In the genomic region with DNA sequence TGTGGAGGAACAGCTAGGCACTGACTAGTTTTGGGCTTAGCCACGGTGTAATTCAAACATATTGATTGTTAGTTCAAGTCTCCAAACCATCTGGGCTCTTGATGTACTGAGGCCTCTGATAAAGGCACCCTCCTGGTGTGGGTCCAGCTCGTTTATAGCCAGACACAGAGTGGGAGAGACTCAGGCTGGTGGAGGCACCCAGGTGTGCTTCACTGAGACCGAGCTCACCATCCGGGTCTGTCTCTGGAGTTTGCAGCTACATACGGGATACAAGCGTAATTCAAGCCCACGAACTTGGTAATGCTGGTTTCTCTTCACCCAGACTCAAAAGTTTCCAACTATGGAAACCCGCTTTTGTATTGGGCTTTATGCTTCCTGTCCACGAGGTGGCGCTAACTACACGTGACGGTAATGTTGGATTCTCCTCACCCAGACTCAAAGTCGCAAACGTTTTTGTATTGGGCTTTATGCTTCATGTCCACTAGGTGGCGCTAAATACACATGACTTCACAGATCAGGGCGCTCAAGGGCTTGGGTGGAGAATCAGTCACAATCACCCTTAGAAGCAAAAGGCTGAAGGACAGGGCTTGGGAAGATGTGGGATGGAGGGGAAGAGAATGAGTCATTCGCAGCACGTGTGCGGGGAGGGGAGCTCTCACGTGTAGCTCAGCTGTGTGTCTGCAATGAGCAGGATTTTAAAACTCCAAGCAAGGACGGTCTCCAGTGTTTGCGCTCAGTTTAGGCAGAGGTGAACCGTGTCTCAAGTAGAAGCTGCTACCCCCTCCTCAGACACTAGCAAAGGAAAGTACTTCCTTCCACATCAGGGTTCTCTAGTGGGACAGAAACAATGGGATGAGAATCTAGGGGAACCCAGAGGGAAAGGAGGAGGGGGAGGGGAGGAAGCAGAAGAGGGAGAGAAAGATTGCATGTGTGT, we compare ENCODE assay signal across 8 mouse cellular contexts. TPM values are rescaled to one million over a fixed set of nuclear protein-coding genes. Genes with fewer than 3 reads are reported as not detected.
DNase-seq lines count a peak whose midpoint lies in the region; ATAC-seq and TF ChIP-seq lines count a peak whose summit lies in the region.

No protein-coding gene starts in this region.

- no peaks in the 10 kb centered on the region for H3K36me3 ChIP-seq in hindbrain, embryonic 11.5 days (ENCODE audit: control insufficient read depth, insufficient read depth, low read length)
- no peaks in the 10 kb centered on the region for H3K36me3 ChIP-seq in lung, postnatal 0 days (ENCODE audit: insufficient read depth, low read length)

- TF ChIP-seq EP300 in lung, postnatal 0 days (IDR thresholded peaks at IDR 0.05), result no peak

- H3K9me3 ChIP-seq in hindbrain, embryonic 11.5 days (ENCODE audit: control insufficient read depth, low read length), result no peaks in the 10 kb centered on the region
- H3K9me3 ChIP-seq in lung, postnatal 0 days (ENCODE audit: low read length), result no peaks in the 10 kb centered on the region

- H3K4me1 ChIP-seq in hindbrain, embryonic 11.5 days (replicated peaks; ENCODE audit: control insufficient read depth, insufficient read depth, low read length), result no peaks in the 10 kb centered on the region
- no peaks in the 10 kb centered on the region for H3K4me1 ChIP-seq in lung, postnatal 0 days (ENCODE audit: insufficient read depth, low read depth, low read length)

- 24% methylated on average over 23 of the region's 23 CpGs for WGBS in hindbrain, embryonic 11.5 days
- 16% methylated on average over 23 of the region's 23 CpGs for WGBS in lung, postnatal 0 days

- no peak overlapping the region for H3K9ac ChIP-seq in hindbrain, embryonic 11.5 days (ENCODE audit: low read depth, low read length)
- H3K9ac ChIP-seq in lung, postnatal 0 days (replicated peaks; ENCODE audit: low read depth), result no peak overlapping the region

- no peak overlapping the region for H3K4me2 ChIP-seq in hindbrain, embryonic 11.5 days (replicated peaks; ENCODE audit: low read depth, low read length)
- H3K4me2 ChIP-seq in lung, postnatal 0 days (replicated peaks; ENCODE audit: low read depth, low read length), result no peak overlapping the region

- no peaks in the 10 kb centered on the region for H3K27me3 ChIP-seq in hindbrain, embryonic 11.5 days (ENCODE audit: control insufficient read depth, insufficient read depth, low read length)
- H3K27me3 ChIP-seq in lung, postnatal 0 days (replicated peaks; ENCODE audit: insufficient read depth, low read length), result no peaks in the 10 kb centered on the region

- H3K27ac ChIP-seq in hindbrain, embryonic 11.5 days (ENCODE audit: low read depth, low read length), result no peak overlapping the region
- H3K27ac ChIP-seq in lung, postnatal 0 days (ENCODE audit: low read length), result no peak overlapping the region

- peak; percentile 92 for DNase-seq in NIH3T3 (ENCODE audit: low read depth)
- peak; percentile 92 to 94 for DNase-seq in cerebellum, postnatal 10 days
- peak; percentile 82 for DNase-seq in frontal cortex, postnatal 10 days (ENCODE audit: low spot score in 2 of 2)
- DNase-seq in hindbrain, embryonic 11.5 days (ENCODE audit: low spot score), result peak; percentile 96
- peak; percentile 89 for DNase-seq in layer of hippocampus, adult 9-11 months
- DNase-seq in lung, postnatal 0 days (ENCODE audit: low spot score), result peak; percentile 98
- DNase-seq in retina, adult 2 months (ENCODE audit: low read depth, low spot score), result peak; percentile 85
- peak; percentile 57 to 60 for DNase-seq in thymus, postnatal 36 days

- TF ChIP-seq CTCF in lung, postnatal 0 days (IDR thresholded peaks at IDR 0.05), result peak; percentile 99

- peak; percentile 83 for ATAC-seq in hindbrain, embryonic 11.5 days (ENCODE audit: low FRiP score)
- ATAC-seq in lung, postnatal 0 days, result peak; percentile 88

- H3K4me3 ChIP-seq in hindbrain, embryonic 11.5 days (ENCODE audit: low read depth, low read length), result no peak overlapping the region
- H3K4me3 ChIP-seq in lung, postnatal 0 days (ENCODE audit: low read depth, low read length), result no peak overlapping the region

RNA-seq across cellular contexts. Expression of a gene that starts 40.0 kb away (rescaled TPM):
- polyA plus RNA-seq in hindbrain, embryonic 11.5 days (2014; fragmentation: Nextera tagmentation; extraction: Ambion mirVana), result 0.08 and 0.14 TPM in 2 replicates
- 0.74 and 0.76 TPM in 2 replicates for polyA plus RNA-seq in lung, postnatal 0 days (2015; fragmentation: Nextera tagmentation; extraction: Ambion mirVana)

RNA-seq across cellular contexts. Expression of a gene that starts 44.7 kb away (rescaled TPM):
- polyA plus RNA-seq in hindbrain, embryonic 11.5 days (2014; fragmentation: Nextera tagmentation; extraction: Ambion mirVana), result 9.6 and 10.4 TPM in 2 replicates
- polyA plus RNA-seq in lung, postnatal 0 days (2015; fragmentation: Nextera tagmentation; extraction: Ambion mirVana), result 34.0 and 63.6 TPM in 2 replicates

RNA-seq across cellular contexts. Expression of a gene that starts 52.2 kb away (rescaled TPM):
- 0.25 and 0.46 TPM in 2 replicates for polyA plus RNA-seq in hindbrain, embryonic 11.5 days (2014; fragmentation: Nextera tagmentation; extraction: Ambion mirVana)
- 0.18 and 0.31 TPM in 2 replicates for polyA plus RNA-seq in lung, postnatal 0 days (2015; fragmentation: Nextera tagmentation; extraction: Ambion mirVana)
